In the genomic region with DNA sequence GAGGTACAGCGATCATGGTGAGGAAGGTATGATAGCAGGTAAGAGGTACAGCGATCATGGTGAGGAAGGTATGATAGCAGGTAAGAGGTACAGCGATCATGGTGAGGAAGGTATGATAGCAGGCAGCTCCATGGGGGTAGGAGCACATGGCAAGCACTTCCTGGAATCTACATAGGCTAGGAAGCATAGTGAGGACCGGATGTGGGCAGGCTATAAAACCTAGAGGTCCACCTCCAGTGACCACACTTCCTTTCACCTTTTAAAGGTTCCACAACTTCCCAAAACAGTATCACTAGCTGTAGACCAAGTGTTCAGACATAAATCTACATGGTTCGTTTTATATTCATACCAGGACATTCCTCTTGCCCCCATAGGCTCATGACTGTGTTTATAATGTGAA, we compare ENCODE assay signal across 33 mouse cellular contexts. TPM values are rescaled to one million over a fixed set of nuclear protein-coding genes. Genes with fewer than 3 reads are reported as not detected.
"Had no signal": no experiment of that assay in that cellular context is flagged by ENCODE, and none has a peak within 500 bp of the region (broad histone marks: within the 10 kb centered on the region; RNA-seq: fewer than 3 reads in every experiment).

No protein-coding gene starts in this region.

- H3K4me1 ChIP-seq: heart, embryonic 10.5 days; heart, embryonic 12.5 days; hindbrain, embryonic 13.5 days; hindbrain, embryonic 15.5 days; limb, embryonic 12.5 days had no signal

- H3K9ac ChIP-seq: heart, embryonic 12.5 days; hindbrain, embryonic 13.5 days; hindbrain, embryonic 15.5 days; limb, embryonic 12.5 days had no signal

- H3K27me3 ChIP-seq: heart, embryonic 12.5 days; hindbrain, embryonic 13.5 days; hindbrain, embryonic 15.5 days; limb, embryonic 12.5 days had no signal

- H3K9me3 ChIP-seq: heart, embryonic 10.5 days; heart, embryonic 12.5 days; hindbrain, embryonic 13.5 days; hindbrain, embryonic 15.5 days; limb, embryonic 10.5 days; limb, embryonic 12.5 days had no signal

- H3K4me3 ChIP-seq: gastrocnemius, adult 2 months; heart, embryonic 10.5 days; heart, embryonic 12.5 days; hindbrain, embryonic 13.5 days; hindbrain, embryonic 15.5 days; layer of hippocampus, adult 2 months; left cerebral cortex, adult 2 months; limb, embryonic 10.5 days; limb, embryonic 12.5 days had no signal

- H3K27ac ChIP-seq: gastrocnemius, adult 2 months; heart, embryonic 10.5 days; hindbrain, embryonic 13.5 days; hindbrain, embryonic 15.5 days; hindbrain, postnatal 0 days; layer of hippocampus, adult 2 months; left cerebral cortex, adult 2 months; limb, embryonic 10.5 days; limb, embryonic 12.5 days had no signal

- DNase-seq: gastrocnemius, adult 2 months; gastrocnemius, postnatal 10 days; gastrocnemius, postnatal 25 days; heart, adult 18-20 months; heart, postnatal 10 days; heart, postnatal 36 days; kidney, adult 11 months; kidney, adult 2 months; kidney, adult 9 months; kidney, postnatal 10 days; kidney, postnatal 25 days; kidney, postnatal 4 days; liver had no signal

- H3K4me2 ChIP-seq: heart, embryonic 12.5 days; hindbrain, embryonic 13.5 days; hindbrain, embryonic 15.5 days; limb, embryonic 12.5 days; liver, embryonic 11.5 days had no signal

- ATAC-seq: hindbrain, postnatal 0 days; intestine, embryonic 16.5 days had no signal

- H3K36me3 ChIP-seq: heart, embryonic 10.5 days; heart, embryonic 12.5 days; hindbrain, embryonic 13.5 days; hindbrain, embryonic 15.5 days; limb, embryonic 10.5 days; limb, embryonic 12.5 days had no signal

RNA-seq across cellular contexts. Expression of a gene that starts 55.3 kb away (rescaled TPM):
- total RNA-seq: gastrocnemius, adult 2 months; gastrocnemius, postnatal 25 days; gastrocnemius, postnatal 4 days; heart, adult 18-20 months; heart, adult 8-10 months; heart, postnatal 36 days; hindbrain, postnatal 0 days; layer of hippocampus, adult 2 months; layer of hippocampus, postnatal 10 days; layer of hippocampus, postnatal 25 days; left cerebral cortex, adult 2 months; left cerebral cortex, postnatal 14 days; left cerebral cortex, postnatal 36 days had no signal
- polyA plus RNA-seq: frontal cortex, adult 2 months; heart, embryonic 10.5 days; heart, embryonic 12.5 days; heart, embryonic 14.5 days; hindbrain, embryonic 15.5 days; hindbrain, postnatal 0 days; kidney, adult 2 months; kidney, embryonic 16.5 days; limb, embryonic 10.5 days; limb, embryonic 12.5 days had no signal
